Mouse (Mus musculus) right cerebral cortex, postnatal 4 days (tissue): Measurements from ENCODE around the gene Sec11a.

Experiments used
- DNase-seq: peaks from one replicate; pipeline ENCODE4 v3.0.0-alpha.2; 2022

The Sec11a gene

DNA sequence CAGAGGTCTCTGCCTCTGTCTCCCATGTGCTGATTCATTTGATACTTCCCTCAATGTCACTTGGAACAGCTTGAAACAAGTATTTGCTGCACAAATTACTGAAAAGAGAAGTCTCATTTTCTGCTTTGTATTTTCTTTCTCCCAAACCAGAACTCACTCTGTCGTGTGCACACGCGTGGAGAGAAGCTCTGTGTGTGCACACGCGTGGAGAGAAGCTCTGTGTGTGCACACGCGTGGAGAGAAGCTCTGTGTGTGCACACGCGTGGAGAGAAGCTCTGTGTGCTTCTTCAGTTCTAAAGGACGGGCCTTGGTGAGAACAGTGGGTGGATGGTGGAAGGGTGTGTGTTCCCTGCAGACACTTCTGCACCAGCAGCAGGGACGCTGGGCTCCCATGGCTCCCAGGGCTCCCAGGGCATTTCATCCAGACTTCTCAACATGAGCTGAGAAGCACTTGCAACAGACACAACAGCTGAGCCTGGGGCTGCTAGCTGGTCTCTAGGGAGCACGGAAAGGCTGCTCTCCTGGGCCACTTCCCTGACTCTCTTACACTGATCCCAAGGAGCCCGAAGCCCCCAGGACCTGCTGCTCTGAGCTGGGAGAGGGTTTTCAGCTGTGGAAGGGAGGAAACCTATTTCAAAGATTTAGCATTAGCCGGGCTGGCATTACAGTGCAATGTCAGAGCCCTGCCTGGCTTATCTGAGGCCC is 52.6 kb downstream of the Sec11a start:
- DNase-seq = no peak

DNA sequence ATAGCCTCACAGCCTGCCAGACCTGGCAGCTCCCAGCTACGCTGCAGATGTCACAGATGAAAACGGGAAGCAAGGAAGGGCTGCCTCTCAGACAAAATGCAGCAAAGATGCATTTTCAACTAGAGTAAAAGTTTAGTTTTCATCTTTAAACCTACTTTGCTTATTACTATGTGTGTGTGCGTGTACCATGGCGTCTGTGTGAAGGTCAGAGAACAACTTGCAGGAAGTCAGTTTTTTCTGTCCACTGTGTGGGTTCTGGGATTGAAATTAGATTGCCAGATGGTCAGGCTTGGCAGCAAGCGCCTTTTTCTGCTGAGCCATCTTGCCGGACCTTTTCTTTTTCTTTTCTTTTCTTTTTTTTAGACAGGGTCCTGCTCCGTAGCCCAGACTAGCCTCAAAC is 53.4 kb downstream of the Sec11a start:
- DNase-seq = no peak

DNA sequence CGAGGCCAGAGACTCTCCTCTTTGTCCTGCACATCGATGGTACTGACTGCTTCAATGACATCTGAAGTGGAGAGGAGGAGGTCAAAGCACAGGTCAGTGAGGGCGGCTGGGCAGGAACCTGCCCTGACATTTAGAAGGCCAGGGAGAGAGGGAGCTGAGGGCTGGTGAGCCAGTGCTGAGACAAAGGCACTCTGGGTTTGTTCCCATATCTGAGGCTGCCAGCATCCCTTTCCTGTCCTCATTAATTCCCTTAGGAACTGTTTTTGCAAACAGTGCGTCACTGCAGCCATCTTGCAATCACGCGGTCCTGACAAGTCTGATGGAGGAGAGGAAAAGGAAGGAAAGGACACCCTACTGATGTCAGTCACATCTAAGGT is 53.8 kb downstream of the Sec11a start:
- no peak for DNase-seq

- no peak for DNase-seq
Measured at GRCm38 (mm10) chr7:80893086-80893752, 54.4 kb downstream of the Sec11a start.

DNA sequence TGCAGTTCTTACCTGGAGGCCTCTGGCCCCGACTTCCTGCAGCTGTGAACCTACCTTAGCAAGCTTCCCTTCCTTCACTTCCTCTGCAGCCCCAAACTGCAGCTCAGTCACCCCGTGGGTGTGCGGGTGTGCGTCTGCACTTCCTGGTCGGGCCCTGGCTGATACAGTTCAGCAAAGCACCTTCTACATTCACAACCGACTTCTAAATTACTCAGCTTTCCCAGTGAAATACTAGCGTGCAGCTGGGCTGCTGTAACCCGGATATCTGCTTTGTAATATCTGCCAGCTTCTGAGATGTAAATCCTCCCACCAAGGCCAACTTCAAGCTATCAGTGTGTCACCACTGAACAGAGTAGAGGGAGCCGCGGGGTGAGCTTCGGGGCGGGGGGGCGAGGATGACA is 57.7 kb downstream of the Sec11a start:
- DNase-seq = no peak

- DNase-seq = peak; percentile 38
Measured at GRCm38 (mm10) chr7:80889021-80889511, 58.5 kb downstream of the Sec11a start.

DNA sequence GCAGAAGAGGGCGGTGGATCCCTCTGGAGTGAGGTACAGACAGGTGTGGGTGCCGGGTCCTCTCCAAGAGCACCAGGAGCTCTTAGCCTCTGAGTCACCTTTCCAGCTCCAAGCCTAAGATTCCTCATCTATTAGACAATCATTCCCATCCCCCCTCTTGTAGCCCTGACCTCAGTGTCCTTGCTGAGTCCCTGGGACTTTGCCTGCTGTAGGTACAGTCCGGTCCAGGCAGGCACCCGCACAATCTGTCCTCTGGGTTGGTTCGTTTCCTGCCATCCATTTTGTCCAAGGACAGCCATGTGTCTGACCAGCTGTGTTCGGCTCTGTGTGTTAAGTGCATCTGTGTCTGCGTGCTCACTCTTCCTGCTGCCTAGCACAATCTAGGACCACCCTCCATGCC is 59.0 kb downstream of the Sec11a start:
- no peak for DNase-seq

DNA sequence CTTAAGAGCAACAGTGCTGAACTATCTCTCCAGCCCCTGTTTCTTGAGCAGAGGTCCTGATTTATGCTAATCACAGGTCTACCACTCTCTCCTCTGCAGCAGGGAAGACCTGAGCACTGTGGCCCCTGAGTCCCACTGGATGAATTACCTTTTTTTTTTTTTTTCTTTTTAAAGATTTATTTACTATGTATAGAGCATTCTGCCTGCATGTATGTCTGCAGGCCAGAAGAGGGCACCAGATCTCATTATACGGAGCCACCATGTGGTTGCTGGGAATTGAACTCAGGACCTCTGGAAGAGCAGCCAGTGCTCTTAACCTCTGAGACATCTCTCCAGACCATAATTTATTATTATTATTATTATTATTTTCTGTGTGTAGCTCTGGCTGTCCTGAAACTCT is 61.9 kb downstream of the Sec11a start:
- no peak for DNase-seq

DNA sequence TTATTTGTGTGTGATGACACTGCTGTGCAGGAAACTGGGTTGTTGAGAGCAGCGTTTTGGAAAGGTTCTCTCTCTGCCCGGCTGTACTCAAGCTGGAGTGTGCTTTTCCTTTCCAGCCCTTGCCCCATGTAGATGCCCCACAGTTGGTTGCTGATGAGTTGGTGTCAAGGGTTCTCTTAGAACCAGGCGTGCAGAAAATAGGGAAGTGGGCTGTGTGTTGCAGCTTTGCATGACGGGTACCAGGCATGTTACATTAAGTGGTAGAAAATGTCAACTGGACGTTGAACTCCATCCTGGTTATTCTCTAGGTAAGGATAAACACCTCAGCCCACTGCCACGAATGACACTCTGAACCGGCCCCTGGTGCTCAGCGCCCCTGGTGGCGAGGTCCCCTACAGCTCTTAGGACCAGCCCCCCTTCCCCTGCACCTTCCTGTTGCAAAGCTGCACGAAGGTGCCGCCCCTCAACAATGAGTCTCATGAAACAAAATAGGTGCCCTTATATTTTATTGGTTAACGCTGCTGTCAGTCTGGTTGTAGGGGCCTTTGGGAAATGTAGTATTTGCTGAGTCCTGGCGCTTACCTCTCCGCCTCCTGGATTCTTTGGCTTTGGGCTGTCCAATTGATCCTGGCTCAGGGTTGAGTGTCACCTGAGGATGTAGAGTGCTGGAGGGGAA is 64.6 kb downstream of the Sec11a start:
- DNase-seq = peak; percentile 50

GRCm38 (mm10) chr7:80875727-80876126 is 71.9 kb downstream of the Sec11a start:
- DNase-seq = no peak

DNA sequence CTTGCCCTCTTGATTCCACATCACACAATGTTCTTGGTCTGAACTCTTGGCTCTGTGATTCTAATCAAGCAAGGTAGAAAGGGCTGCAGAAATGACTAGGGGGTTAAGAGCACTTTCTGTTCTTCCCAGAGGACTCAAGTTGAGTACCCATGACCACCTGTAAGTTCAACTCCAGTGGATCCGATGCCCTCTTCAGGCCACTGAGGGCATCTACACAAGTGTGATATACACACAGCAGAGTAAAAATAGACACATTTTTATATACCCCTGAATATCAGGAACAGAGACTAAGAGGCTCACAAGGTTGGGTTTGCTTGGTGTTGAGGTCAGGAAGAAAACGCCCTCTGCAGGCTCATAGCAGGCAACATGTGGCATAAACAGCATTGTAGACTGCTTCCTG is 73.9 kb downstream of the Sec11a start:
- DNase-seq = no peak

DNA sequence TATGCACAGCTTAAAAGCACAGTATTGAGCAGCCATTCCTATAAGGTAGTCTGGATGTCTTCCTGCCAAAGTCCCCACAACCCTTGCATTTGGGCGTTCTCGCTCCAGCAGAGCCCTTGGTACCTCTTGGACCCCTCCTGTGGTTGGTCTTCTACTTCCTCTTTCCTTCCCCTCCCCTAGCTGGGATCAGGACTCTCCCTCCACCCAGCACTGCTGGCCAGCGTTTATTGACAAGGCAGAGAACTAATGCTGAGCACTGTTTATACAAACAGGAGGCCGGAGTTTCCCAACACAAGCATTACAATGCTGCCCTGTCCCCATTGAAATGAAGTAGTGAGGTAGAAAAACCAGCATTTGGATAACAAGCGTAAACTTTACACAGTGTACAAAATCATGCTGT is 74.5 kb downstream of the Sec11a start:
- no peak for DNase-seq

DNA sequence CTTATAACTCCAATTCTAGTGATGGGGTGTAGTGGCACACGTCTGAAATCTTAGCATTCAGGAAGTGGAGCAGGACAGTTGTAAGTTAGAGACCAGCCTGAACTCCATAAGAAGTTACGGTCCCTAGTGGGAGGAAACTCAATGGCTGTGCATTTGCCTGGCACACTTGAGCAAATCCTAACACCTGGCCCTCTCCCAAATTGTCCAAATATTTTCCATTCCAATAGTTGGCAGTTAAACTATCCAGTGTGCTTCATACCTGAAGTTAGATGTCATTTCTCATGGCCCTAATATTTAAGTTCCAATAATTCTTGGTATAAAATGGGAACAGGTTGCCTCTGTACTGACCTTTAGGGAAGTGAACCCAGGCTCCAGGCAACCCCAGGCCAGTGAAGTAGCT is 78.9 kb downstream of the Sec11a start:
- DNase-seq = no peak

- DNase-seq = no peak
Measured at GRCm38 (mm10) chr7:80866514-80867147, 80.9 kb downstream of the Sec11a start.

GRCm38 (mm10) chr7:80865521-80865920 is 82.1 kb downstream of the Sec11a start:
- DNase-seq = no peak

DNA sequence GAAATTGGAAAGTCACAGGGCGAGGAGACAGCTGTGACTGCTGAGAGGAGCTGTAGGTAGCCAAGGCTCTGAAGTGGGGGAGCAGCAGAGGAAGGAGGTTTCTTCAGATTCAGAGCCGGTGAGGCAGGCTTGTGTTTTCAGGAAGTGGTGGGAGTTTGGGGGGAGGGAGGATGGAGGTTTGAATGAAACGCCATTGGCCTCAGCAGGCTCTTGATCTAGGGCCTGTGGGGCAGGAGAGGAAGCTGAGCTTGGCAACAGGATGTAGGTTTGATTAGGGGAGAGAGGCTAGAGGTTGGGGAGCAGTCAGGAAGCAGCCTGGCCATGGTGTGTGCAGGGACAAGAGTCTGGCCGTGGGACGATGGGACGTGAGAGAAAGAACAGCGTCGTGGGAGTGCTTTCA is 82.7 kb downstream of the Sec11a start:
- DNase-seq = no peak

DNA sequence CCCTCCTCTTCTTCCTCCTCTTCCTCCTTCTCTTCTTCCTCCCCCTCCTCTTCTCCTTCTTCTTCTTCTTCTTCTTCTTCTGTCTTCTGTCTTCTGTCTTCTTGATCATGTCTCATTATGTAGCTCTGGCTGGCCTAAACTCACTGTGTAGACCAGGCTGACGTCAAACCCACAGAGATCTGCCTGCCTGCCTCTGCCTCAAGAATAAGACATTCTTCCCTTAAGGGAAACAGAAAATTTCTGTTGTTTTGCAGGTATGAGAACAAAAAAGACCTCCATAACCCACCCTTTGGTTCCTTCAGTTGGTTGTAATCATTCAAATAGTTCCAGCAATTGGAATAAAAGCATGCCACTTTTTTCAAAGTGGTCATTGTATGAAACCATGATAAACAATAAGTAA is 83.4 kb downstream of the Sec11a start:
- DNase-seq = no peak

- no peak for DNase-seq
Measured at GRCm38 (mm10) chr7:80863520-80863919, 84.1 kb downstream of the Sec11a start.

- DNase-seq = no peak
Measured at GRCm38 (mm10) chr7:80862475-80862874, 85.1 kb downstream of the Sec11a start.

DNA sequence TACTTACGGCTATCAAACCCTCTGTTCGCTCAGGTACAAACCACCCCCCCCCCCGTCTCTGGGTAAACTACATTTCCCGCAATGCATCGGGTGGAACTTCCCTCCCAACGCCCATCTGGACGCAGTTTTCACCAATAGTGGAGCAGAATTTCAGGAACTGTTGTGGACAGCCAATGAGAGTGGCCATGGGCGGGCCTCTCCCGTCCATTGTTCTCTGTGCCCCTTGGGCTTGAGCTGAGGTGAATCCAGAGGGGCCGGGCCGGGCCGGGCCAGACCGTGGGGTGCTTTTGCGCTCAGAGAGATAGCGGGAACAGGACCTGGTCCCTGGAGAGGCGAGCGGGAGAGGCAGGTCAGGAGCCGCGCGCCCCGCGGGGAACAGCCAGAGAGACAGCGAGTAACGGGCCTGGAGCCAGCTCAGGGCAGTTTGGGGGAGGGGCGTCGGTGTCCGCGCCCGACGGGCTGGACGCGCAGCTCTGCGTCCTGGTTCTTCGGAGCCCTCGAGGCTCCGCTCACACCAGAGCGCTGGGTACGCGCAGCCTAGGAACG is 86.8 kb downstream of the Sec11a start, which contains the start of gene Zscan2:
Zscan2 (plus strand) TSS at position 192 of the 546 bp plus-strand sequence.
- DNase-seq = peak; percentile 80

DNA sequence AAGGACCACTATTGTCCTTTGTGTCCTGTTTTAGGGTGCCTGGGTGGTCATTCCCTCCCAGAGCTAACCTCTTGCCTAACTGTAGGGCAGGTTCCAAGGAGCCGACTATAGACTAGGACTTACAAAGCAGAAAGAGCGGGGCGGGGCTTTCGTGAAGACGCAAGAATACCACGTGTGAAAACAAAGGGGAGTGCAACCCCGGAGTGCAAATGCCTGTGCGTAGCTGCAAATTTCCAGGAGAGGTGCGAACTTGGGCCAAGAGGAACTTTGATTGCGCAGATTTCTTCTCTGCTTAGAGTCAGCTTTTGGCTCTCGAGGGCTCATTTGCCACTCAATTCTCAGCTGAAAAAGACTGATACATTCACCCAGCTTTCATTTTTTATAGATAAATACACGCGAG is 87.4 kb downstream of the Sec11a start:
- peak; percentile 58 for DNase-seq

DNA sequence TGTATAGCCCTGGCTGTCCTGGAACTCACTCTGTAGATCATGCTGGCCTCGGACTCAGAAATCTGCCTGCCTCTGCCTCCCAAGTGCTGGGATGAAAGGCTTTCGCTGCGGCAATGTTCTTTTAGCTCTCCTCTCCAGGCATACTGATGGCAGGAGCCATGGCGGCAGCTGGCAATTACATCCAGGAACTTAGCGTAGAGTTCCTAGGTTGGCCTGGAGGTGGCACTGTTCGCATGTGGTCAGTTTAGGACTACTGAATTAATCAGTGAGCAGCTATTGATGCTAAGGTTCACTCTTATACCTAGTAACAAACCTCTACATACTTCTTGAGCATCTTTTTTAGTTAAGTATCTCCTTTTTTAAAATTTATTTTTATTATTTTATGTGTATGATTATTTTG is 90.4 kb downstream of the Sec11a start:
- DNase-seq = peak; percentile 63

- no peak for DNase-seq
Measured at GRCm38 (mm10) chr7:80855316-80855715, 92.3 kb downstream of the Sec11a start.
